Mouse (Mus musculus) liver, postnatal 0 days (tissue): ENCODE measurements around the gene Avpi1. TPM values are rescaled to one million over a fixed set of nuclear protein-coding genes. Genes with fewer than 3 reads are reported as not detected.
A peak's percentile ranks its signal among the peaks of the same experiment; 100 is the strongest.

Experiments used
- ATAC-seq: fragments of 200-750 bp; cut with Nextera tagmentation; 2 replicates; pipeline ENCODE4 v1.8.0; 2017; ENCODE audit warnings: mild to moderate bottlenecking, moderate library complexity
- DNase-seq: peaks from one replicate; pipeline ENCODE4 v3.0.0-alpha.2; 2016
- H3K27ac ChIP-seq: fragments of 300-500 bp; sonication (generic); 2 replicates; pipeline ENCODE4 v1.5.1; 2014; ENCODE audit warnings: antibody characterized with exemption, moderate library complexity, mild to moderate bottlenecking, low read depth
- H3K27me3 ChIP-seq: fragments of 300-500 bp; sonication (generic); 2 replicates; pipeline ENCODE4 v1.6.1; 2014; ENCODE audit warnings: low read length, control low read depth, mixed read lengths; ENCODE audit not compliant: insufficient read depth
- H3K36me3 ChIP-seq: fragments of 300-500 bp; sonication (generic); replicated peaks from 2 replicates; pipeline ENCODE4 v1.6.1; 2014; ENCODE audit warnings: mild to moderate bottlenecking, control low read depth, low read length, moderate library complexity, mixed read lengths; ENCODE audit not compliant: insufficient read depth
- H3K4me1 ChIP-seq: fragments of 300-500 bp; sonication (generic); 2 replicates; pipeline ENCODE4 v1.6.1; 2014; ENCODE audit warnings: antibody characterized with exemption, mild to moderate bottlenecking, control low read depth; ENCODE audit not compliant: insufficient read depth
- H3K4me2 ChIP-seq: fragments of 300-500 bp; sonication (generic); 2 replicates; pipeline ENCODE4 v1.6.1; 2014; ENCODE audit warnings: low read depth, mild to moderate bottlenecking, low read length, moderate library complexity, mixed read lengths
- H3K4me3 ChIP-seq: fragments of 300-500 bp; sonication (generic); 2 replicates; pipeline ENCODE4 v1.5.1; 2014; ENCODE audit warnings: low read depth, low read length
- H3K9ac ChIP-seq: fragments of 300-500 bp; sonication (generic); replicated peaks from 2 replicates; pipeline ENCODE4 v1.6.1; 2014; ENCODE audit warnings: mild to moderate bottlenecking, moderate library complexity
- H3K9me3 ChIP-seq: fragments of 300-500 bp; sonication (generic); 2 replicates; pipeline ENCODE4 v1.6.1; 2016; ENCODE audit warnings: mild to moderate bottlenecking, control low read depth, low read length, mixed read lengths
- CTCF ChIP-seq: sonication (generic); IDR thresholded peaks from 2 replicates; pipeline ENCODE4 v1.5.1; 2016; ENCODE audit warnings: antibody characterized with exemption, low read depth
- EP300 ChIP-seq: IDR thresholded peaks from 2 replicates; pipeline ENCODE4 v1.6.1; 2016; ENCODE audit warnings: antibody characterized with exemption, low read depth, mild to moderate bottlenecking
- WGBS: fragments of 180-500 bp; shearing (Covaris S2); extraction: QIAGEN DNeasy Blood & Tissue Kit; methylation state at CpG from one replicate; pipeline ENCODE4 v1.1.7; 2014; ENCODE audit not compliant: insufficient replicate concordance; 5-methylcytosine and 5-hydroxymethylcytosine counted together
- polyA plus RNA-seq: library from polyadenylated mRNA; unstranded; fragments of >200 nt; fragmentation: Nextera tagmentation; extraction: Ambion mirVana; gene quantifications from 2 replicates; pipeline ENCODE4 v1.2.1, GENCODE M21; 2015

The Avpi1 gene
- 50.0 and 58.5 TPM in 2 replicates for polyA plus RNA-seq

DNA sequence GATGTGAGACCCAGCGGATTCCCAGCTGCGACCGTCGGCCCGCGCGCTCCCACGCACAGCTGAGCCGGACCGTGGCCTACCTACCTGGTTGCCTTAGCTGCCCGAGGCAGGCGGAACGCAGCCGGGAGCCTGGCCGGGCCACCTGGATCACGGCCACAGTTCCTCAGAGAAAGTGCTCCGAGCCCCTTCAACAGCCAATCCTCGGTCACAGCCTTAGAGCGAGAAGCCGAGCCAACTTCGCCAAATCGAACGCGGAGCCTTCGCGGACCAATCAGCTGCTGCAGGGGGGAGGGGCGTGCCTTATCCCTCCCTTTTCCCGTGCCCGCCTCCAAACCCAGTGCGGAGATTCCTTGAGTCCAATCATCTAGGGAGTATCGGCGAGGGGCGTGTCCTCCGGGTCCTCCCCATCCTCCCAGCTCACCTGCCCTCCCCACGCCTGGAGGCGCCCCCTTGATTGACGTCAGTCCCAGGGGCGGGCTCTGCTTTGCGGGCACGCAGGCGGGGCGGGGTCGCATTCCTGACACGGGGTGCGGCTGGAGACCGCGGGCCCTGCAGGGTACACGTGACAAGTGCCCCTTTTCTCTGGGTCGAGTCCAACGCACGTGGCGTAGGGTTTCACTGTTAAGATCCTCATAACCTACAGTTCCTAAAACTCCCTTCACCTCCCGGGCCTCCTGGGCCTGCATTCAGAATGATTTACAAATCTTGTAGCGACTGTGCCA lies at the start of gene Avpi1:
TSS of gene Avpi1 (minus strand) at position 273 of the 722 bp plus-strand sequence.
- WGBS: under 1% methylated on average over 50 of the region's 54 CpGs
- ATAC-seq: peak; percentile 96
- Histone ChIP-seq H3K9ac (peak within 1 kb of the TSS; percentile 72), H3K4me3 (peak within 1 kb of the TSS; percentile 65), H3K4me1 (peaks cover 25% of the 10 kb centered on the region), H3K4me2 (peak within 1 kb of the TSS; percentile 98), H3K9me3 (no peaks in the 10 kb centered on the region), H3K27ac (peak within 1 kb of the TSS; percentile 85), H3K36me3 (0 out of 2 replicates have a peak, but pooled peaks cover under 1% of the 10 kb centered on the region), H3K27me3 (no peaks in the 10 kb centered on the region)
- peak; percentile 94 for DNase-seq
- TF ChIP-seq EP300: no peak; the same call in 1 of the 2 replicates
- TF ChIP-seq CTCF: no peak

DNA sequence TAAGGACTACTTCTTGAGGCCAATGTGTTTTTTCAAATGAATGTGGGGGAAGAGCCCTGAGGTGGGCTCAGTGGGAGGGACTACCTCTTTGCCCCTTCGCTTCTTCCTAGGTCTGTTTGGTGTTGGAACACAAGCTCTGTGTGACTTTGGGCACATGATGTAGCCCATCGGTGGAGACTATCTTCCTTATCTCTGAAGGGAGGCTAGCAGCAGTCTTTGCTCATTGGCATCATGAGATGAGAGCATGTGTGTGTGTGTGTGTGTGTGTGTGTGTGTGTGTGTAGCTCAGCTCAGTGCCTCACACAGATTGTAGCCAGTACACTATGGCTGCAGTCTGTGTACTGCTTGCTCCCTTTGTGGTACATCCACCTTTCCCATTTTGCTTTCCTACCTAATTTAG lies 48.6 kb upstream of the Avpi1 start:
- peak; percentile 53; the same call in 1 of the 2 replicates for ATAC-seq
- Histone ChIP-seq H3K27ac (peak overlapping the region; percentile 49), H3K4me1 (0 out of 2 replicates have a peak, but pooled peaks cover 3% of the 10 kb centered on the region), H3K9me3 (no peaks in the 10 kb centered on the region), H3K4me3 (no peak overlapping the region), H3K9ac (no peak overlapping the region), H3K36me3 (peaks cover 30% of the 10 kb centered on the region), H3K27me3 (no peaks in the 10 kb centered on the region), H3K4me2 (peak overlapping the region; percentile 19)
- no peak for TF ChIP-seq CTCF
- TF ChIP-seq EP300: no peak
- no peak for DNase-seq
- 44% methylated on average over 2 of the region's 2 CpGs for WGBS

DNA sequence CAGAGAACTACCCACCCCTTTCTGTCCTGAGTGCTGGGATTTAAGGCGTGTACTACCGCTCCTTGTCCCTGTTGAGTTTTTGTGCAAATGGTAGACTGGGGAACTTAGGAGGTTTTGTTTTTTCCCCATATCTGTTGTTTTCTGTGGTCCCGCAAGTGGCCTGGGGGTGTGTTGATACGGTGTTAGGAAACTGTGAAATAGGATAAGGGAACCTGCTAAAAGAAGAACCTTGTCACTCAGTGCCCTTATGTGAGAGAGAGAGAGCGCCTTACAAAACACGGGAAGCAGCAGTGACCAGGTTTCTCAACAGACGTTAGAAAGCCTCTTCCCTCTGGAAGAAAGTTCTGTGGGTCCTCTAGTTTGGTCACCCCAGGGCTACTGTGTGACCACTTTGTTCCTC lies 48.0 kb upstream of the Avpi1 start:
- Histone ChIP-seq H3K27ac (peak overlapping the region; percentile 49), H3K9me3 (no peaks in the 10 kb centered on the region), H3K36me3 (peaks cover 26% of the 10 kb centered on the region), H3K27me3 (no peaks in the 10 kb centered on the region), H3K4me2 (peak overlapping the region; percentile 19), H3K9ac (no peak overlapping the region), H3K4me1 (peaks cover 4% of the 10 kb centered on the region; the same call in 1 of the 2 replicates), H3K4me3 (no peak overlapping the region)
- DNase-seq (no peak), ATAC-seq (peak; percentile 78)
- WGBS: 42% methylated on average over 7 of the region's 7 CpGs
- TF ChIP-seq EP300 (peak; percentile 76), CTCF (no peak)

DNA sequence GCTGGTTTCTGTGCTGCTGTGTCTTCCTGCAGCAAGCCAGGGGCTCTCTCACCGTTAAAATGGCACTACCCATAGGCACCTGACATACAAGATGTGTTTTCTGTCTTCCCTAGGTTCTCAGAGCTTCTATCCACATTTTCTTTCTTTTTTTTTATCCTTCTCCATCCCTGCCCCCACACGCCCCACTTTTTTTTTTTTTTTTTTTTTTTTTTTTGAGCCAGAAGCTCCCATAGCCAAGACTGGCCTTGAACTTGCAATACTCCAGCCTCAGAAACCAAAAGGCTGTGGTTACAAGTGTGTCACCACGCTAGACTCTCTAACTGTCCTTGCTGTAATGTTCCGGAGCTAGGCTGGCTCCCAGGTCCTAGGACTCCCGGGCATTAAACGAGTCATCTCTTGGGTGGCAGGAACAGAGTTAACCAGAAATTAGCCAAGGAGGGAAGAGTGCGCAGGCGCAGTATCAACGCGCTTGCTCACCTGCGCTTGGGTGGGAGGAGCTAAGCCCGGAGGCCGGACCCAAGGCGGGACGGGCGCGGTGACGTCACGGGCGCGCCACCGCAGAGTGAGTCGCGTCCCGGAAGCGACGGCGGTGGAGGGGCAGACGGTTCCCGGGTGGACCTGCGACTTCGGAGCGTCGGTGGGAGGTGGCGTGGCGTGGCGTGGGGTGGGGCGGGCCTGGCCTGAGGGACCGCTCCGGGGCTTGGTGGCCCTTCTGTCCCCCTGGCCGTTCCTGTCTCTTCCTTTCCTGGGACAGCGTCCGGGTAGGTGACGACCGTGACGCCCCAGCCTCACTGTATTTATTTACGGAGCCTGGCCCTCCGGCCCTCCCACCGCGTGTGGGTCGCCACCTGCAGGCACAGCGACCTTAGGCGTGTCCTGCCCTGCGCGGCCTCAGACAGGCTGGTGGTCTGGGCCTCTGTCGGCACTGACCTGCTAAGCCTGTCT lies 41.4 kb upstream of the Avpi1 start:
- Histone ChIP-seq H3K27me3 (0 out of 2 replicates have a peak, but pooled peaks cover 4% of the 10 kb centered on the region), H3K27ac (peak overlapping the region; percentile 71), H3K9ac (peak overlapping the region; percentile 97), H3K4me3 (peak overlapping the region; percentile 88), H3K4me1 (peaks cover 23% of the 10 kb centered on the region), H3K4me2 (peak overlapping the region; percentile 91), H3K9me3 (no peaks in the 10 kb centered on the region), H3K36me3 (no peaks in the 10 kb centered on the region; the same call in 1 of the 2 replicates)
- TF ChIP-seq CTCF: peak; percentile 35
- TF ChIP-seq EP300: no peak
- peak; percentile 97 for DNase-seq
- ATAC-seq: peak; percentile 95
- WGBS: 2% methylated on average over 33 of the region's 56 CpGs

DNA sequence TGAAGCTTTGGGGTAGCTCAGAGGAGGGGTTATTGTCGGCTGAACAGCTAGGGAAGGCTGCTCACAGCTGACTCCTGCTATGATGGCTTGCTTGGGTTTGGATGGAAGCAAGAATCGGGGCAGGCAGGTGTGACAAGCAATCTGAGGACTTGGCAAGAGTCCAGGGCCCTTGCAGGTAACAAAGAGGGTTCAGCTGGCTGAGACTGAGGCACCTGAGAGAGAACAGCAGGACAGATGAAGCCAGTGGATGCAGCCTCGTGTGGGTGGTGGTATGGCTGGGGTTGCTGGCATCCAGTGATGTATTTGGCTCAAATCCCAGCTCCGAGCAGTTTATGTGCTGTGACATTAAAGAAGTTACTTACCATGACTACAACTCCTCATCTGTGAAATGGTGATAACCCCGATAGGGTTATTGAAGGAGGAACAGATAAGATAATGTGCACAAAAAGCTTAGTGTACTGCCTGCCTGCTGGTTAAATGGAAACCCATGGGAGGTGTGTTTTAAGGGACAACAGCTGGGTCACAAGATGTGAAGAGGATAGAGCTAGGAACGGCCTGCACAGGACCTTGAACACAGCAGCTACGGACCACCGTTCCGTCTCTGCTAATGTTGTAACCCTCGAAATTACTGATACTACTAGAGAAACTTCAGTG lies 40.6 kb upstream of the Avpi1 start:
- ATAC-seq (no peak), DNase-seq (no peak)
- WGBS: 52% methylated on average over 10 of the region's 10 CpGs
- no peaks in the 10 kb centered on the region; the same call in 1 of the 2 replicates for H3K36me3 ChIP-seq
- TF ChIP-seq CTCF (no peak), EP300 (peak; percentile 81)
- no peak overlapping the region; the same call in 1 of the 2 replicates for H3K9ac ChIP-seq
- no peaks in the 10 kb centered on the region for H3K9me3 ChIP-seq
- H3K4me1 ChIP-seq: peaks cover 23% of the 10 kb centered on the region
- 0 out of 2 replicates have a peak, but pooled peaks cover 4% of the 10 kb centered on the region for H3K27me3 ChIP-seq
- no peak overlapping the region; the same call in 1 of the 2 replicates for H3K4me3 ChIP-seq
- peak overlapping the region; percentile 91 for H3K4me2 ChIP-seq
- H3K27ac ChIP-seq: no peak overlapping the region
